Mouse (Mus musculus): ENCODE measurements around the gene Mvd. TPM values are rescaled to one million over a fixed set of nuclear protein-coding genes. Genes with fewer than 3 reads are reported as not detected.
A peak's percentile ranks its signal among the peaks of the same experiment; 100 is the strongest.

Gene Mvd
- polyA plus RNA-seq, 1 experiment from 2014 or later = 19.7 TPM

GRCm38 (mm10) chr8:122421376-122422070 lies 21.7 kb downstream of the Mvd start, which contains the start of gene Il17c:
TSS of gene Il17c (plus strand) at chr8:122422020.
- Histone ChIP-seq H3K36me3 (peaks cover 29% of the 10 kb centered on the region), H3K9me3 (no peaks in the 10 kb centered on the region), H3K9ac (no peak within 1 kb of the TSS), H3K4me3 (no peak within 1 kb of the TSS), H3K4me2 (no peak within 1 kb of the TSS), H3K27me3 (replicated peaks) (no peaks in the 10 kb centered on the region), H3K4me1 (peaks cover 23% of the 10 kb centered on the region), H3K27ac (replicated peaks) (no peak within 1 kb of the TSS)
- WGBS = 79% methylated on average over 14 of the region's 14 CpGs
- no peak for ATAC-seq (ENCODE audit: extremely low read depth, insufficient number of reproducible peaks, low FRiP score, low TSS enrichment)

- H3K4me2 ChIP-seq = no peak overlapping the region
- H3K9me3 ChIP-seq = no peaks in the 10 kb centered on the region
- peak overlapping the region; percentile 45; the same call in 1 of the 2 replicates for H3K27ac ChIP-seq (replicated peaks)
- no peak overlapping the region for H3K4me3 ChIP-seq
- H3K36me3 ChIP-seq = peaks cover 38% of the 10 kb centered on the region
- ATAC-seq (ENCODE audit: extremely low read depth, insufficient number of reproducible peaks, low FRiP score, low TSS enrichment) = no peak
- H3K27me3 ChIP-seq (replicated peaks) = no peaks in the 10 kb centered on the region
- WGBS = 57% methylated on average over 9 of the region's 9 CpGs
- H3K4me1 ChIP-seq = peaks cover 23% of the 10 kb centered on the region
- H3K9ac ChIP-seq = 0 out of 2 replicates have a peak overlapping the region, but pooled peaks have one; percentile 24
Observed at GRCm38 (mm10) chr8:122419881-122420555, 23.2 kb downstream of the Mvd start.

- Histone ChIP-seq H3K4me2 (no peak overlapping the region), H3K9ac (no peak overlapping the region), H3K27ac (replicated peaks) (no peak overlapping the region), H3K9me3 (no peaks in the 10 kb centered on the region), H3K36me3 (peaks cover 83% of the 10 kb centered on the region), H3K4me1 (peaks cover 11% of the 10 kb centered on the region), H3K4me3 (no peak overlapping the region), H3K27me3 (replicated peaks) (no peaks in the 10 kb centered on the region)
- ATAC-seq (ENCODE audit: extremely low read depth, insufficient number of reproducible peaks, low FRiP score, low TSS enrichment) = no peak
- WGBS = 80% methylated on average over 6 of the region's 6 CpGs
Observed at GRCm38 (mm10) chr8:122415554-122415953, 27.7 kb downstream of the Mvd start.

DNA sequence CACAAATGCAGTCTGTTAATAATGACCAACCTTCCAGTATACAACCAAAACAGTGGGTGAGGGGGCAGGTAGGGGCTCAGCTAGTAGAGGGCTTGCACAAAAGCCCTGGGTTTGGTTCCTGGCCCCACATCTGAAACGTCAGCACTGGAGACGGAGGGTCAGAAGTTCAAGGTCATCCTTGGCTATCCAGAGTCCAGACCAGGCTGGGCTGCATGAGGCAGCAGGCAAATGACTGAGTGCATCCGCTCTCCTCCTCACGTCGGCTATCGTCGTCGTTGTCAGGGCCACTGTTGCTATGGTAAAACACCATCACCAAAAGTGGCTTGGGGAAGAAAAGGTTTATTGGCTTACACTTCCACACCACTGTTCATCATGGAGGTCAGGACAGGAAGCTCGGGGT lies 28.9 kb downstream of the Mvd start:
- WGBS = 72% methylated on average over 9 of the region's 9 CpGs
- Histone ChIP-seq H3K4me2 (no peak overlapping the region), H3K27me3 (replicated peaks) (no peaks in the 10 kb centered on the region), H3K36me3 (peaks cover 95% of the 10 kb centered on the region), H3K27ac (replicated peaks) (no peak overlapping the region), H3K9ac (no peak overlapping the region), H3K4me1 (no peaks in the 10 kb centered on the region), H3K4me3 (no peak overlapping the region), H3K9me3 (no peaks in the 10 kb centered on the region)
- ATAC-seq (ENCODE audit: extremely low read depth, insufficient number of reproducible peaks, low FRiP score, low TSS enrichment) = no peak

DNA sequence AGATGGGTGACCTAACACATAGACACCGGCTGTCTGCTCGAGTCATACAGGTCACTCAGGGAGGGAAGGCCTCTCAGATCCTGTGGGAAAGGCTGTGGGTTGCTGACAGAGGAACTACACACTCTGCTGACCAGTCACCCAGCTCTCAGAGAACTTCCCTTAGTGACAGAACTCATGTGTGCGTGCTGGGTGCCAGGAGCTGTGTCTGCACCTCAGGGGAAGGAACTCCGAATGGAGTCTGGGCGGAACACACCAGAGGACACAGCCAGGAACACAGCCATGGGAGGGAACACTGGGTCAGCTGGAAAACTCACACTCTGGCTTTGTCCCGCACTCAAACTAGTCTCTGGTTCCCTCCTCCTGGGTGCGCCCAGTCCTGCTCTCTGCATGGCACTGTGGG lies 35.5 kb downstream of the Mvd start:
- H3K9ac ChIP-seq = no peak overlapping the region
- WGBS = 87% methylated on average over 7 of the region's 7 CpGs
- H3K9me3 ChIP-seq = no peaks in the 10 kb centered on the region
- H3K27me3 ChIP-seq (replicated peaks) = no peaks in the 10 kb centered on the region
- H3K4me1 ChIP-seq = peaks cover 8% of the 10 kb centered on the region
- no peak overlapping the region for H3K27ac ChIP-seq (replicated peaks)
- no peak overlapping the region for H3K4me3 ChIP-seq
- no peak overlapping the region for H3K4me2 ChIP-seq
- ATAC-seq (ENCODE audit: extremely low read depth, insufficient number of reproducible peaks, low FRiP score, low TSS enrichment) = no peak
- peaks cover 99% of the 10 kb centered on the region for H3K36me3 ChIP-seq

DNA sequence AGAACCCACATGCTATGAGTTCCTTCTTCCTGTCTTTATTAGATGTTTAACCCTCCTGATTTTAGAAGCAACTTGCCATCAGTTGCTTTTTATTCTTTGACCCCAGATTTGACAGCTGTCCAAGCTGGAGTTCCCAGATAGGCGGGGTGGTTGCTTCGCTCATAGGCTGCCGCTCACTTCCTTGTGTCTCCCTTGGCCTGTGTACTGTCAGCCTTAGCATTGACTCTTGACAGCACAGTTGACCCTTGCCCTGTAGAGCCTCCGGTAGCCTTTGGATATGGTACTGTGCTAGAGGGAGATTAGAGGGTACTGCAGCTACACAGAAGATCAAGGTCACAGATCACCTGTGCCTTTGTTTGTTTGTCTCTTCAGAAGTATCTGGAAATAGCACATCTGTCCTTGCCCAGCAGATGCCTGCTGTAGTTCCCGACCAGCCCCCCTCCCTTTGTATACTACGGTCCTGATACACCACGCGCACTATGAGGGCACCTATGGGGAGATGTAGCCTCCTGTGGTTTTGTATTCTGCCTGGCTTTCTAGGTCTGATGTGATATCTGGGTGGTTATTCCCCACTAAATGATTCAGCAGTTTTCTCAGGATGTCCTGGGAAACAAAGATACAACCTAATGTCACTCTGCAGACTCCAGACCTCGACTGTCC lies 37.9 kb downstream of the Mvd start:
- no peak for ATAC-seq (ENCODE audit: extremely low read depth, insufficient number of reproducible peaks, low FRiP score, low TSS enrichment)
- Histone ChIP-seq H3K27ac (replicated peaks) (peak overlapping the region; percentile 33; the same call in 1 of the 2 replicates), H3K36me3 (peaks cover 99% of the 10 kb centered on the region), H3K4me1 (peaks cover 8% of the 10 kb centered on the region), H3K9me3 (no peaks in the 10 kb centered on the region), H3K9ac (no peak overlapping the region), H3K4me2 (no peak overlapping the region), H3K27me3 (replicated peaks) (no peaks in the 10 kb centered on the region), H3K4me3 (no peak overlapping the region)
- 51% methylated on average over 9 of the region's 9 CpGs for WGBS

- 89% methylated on average over 9 of the region's 9 CpGs for WGBS
- no peak overlapping the region for H3K9ac ChIP-seq
- no peaks in the 10 kb centered on the region for H3K9me3 ChIP-seq
- no peak; the same call in 1 of the 2 replicates for ATAC-seq (ENCODE audit: extremely low read depth, insufficient number of reproducible peaks, low FRiP score, low TSS enrichment)
- no peak overlapping the region for H3K4me3 ChIP-seq
- no peak overlapping the region for H3K4me2 ChIP-seq
- no peaks in the 10 kb centered on the region for H3K4me1 ChIP-seq
- H3K27ac ChIP-seq (replicated peaks) = no peak overlapping the region
- no peaks in the 10 kb centered on the region for H3K27me3 ChIP-seq (replicated peaks)
- H3K36me3 ChIP-seq = peaks cover 96% of the 10 kb centered on the region
Observed at GRCm38 (mm10) chr8:122398186-122398585, 45.0 kb downstream of the Mvd start.

- Histone ChIP-seq H3K4me2 (no peak overlapping the region), H3K4me1 (no peaks in the 10 kb centered on the region), H3K9me3 (no peaks in the 10 kb centered on the region), H3K36me3 (peaks cover 94% of the 10 kb centered on the region), H3K4me3 (no peak overlapping the region), H3K27ac (replicated peaks) (no peak overlapping the region), H3K27me3 (replicated peaks) (no peaks in the 10 kb centered on the region), H3K9ac (no peak overlapping the region)
- no peak for ATAC-seq (ENCODE audit: extremely low read depth, insufficient number of reproducible peaks, low FRiP score, low TSS enrichment)
- WGBS = 83% methylated on average over 6 of the region's 6 CpGs
Observed at GRCm38 (mm10) chr8:122395291-122395690, 47.9 kb downstream of the Mvd start.

DNA sequence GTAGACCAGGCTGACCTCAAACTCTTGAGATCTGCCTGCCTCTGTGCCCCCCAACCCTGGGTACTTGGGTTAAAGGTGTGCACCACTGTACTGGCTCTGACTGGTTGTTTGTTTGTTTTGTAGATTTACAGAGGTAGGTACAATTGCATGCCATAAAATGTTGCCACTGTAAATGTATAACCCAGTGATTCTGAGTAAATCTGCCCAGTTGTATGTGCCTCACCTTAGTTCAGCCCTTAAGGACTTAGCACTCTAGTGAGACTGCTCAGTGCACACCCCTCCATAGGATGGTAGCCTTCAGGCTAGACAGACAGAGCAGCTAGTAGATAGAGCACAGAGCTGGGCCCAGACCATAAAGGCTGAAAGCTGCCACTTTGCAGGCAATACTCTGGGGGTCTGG lies 49.5 kb downstream of the Mvd start:
- Histone ChIP-seq H3K27me3 (replicated peaks) (no peaks in the 10 kb centered on the region), H3K36me3 (peaks cover 93% of the 10 kb centered on the region), H3K4me3 (no peak overlapping the region), H3K9ac (no peak overlapping the region), H3K9me3 (peaks cover 4% of the 10 kb centered on the region; the same call in 1 of the 2 replicates), H3K4me2 (no peak overlapping the region), H3K4me1 (no peaks in the 10 kb centered on the region), H3K27ac (replicated peaks) (no peak overlapping the region)
- no peak for ATAC-seq (ENCODE audit: extremely low read depth, insufficient number of reproducible peaks, low FRiP score, low TSS enrichment)

GRCm38 (mm10) chr8:122390758-122391157 lies 52.5 kb downstream of the Mvd start:
- Histone ChIP-seq H3K36me3 (peaks cover 97% of the 10 kb centered on the region), H3K9ac (no peak overlapping the region), H3K9me3 (peaks cover 4% of the 10 kb centered on the region; the same call in 1 of the 2 replicates), H3K27me3 (replicated peaks) (no peaks in the 10 kb centered on the region), H3K4me1 (no peaks in the 10 kb centered on the region), H3K4me3 (no peak overlapping the region), H3K4me2 (no peak overlapping the region), H3K27ac (replicated peaks) (no peak overlapping the region)
- ATAC-seq (ENCODE audit: extremely low read depth, insufficient number of reproducible peaks, low FRiP score, low TSS enrichment) = no peak
- 86% methylated on average over 3 of the region's 3 CpGs for WGBS

GRCm38 (mm10) chr8:122389357-122389756 lies 53.9 kb downstream of the Mvd start:
- Histone ChIP-seq H3K4me3 (no peak overlapping the region), H3K27me3 (replicated peaks) (no peaks in the 10 kb centered on the region), H3K4me1 (no peaks in the 10 kb centered on the region), H3K9me3 (peaks cover 4% of the 10 kb centered on the region; the same call in 1 of the 2 replicates), H3K27ac (replicated peaks) (no peak overlapping the region), H3K9ac (no peak overlapping the region), H3K4me2 (no peak overlapping the region), H3K36me3 (peaks cover 97% of the 10 kb centered on the region)
- WGBS = 88% methylated on average over 3 of the region's 3 CpGs
- no peak for ATAC-seq (ENCODE audit: extremely low read depth, insufficient number of reproducible peaks, low FRiP score, low TSS enrichment)

Measured in heart, embryonic 13.5 days (tissue).